Mouse (Mus musculus) liver, postnatal 0 days (tissue): Measurements from ENCODE around the gene Adrm1. TPM values are rescaled to one million over a fixed set of nuclear protein-coding genes. Genes with fewer than 3 reads are reported as not detected.

Experiments
- ATAC-seq: fragments of 200-750 bp; cut with Nextera tagmentation; 2 replicates; pipeline ENCODE4 v1.8.0; 2017; ENCODE audit warnings: mild to moderate bottlenecking, moderate library complexity
- DNase-seq: peaks from one replicate; pipeline ENCODE4 v3.0.0-alpha.2; 2016
- H3K27ac ChIP-seq: fragments of 300-500 bp; sonication (generic); 2 replicates; pipeline ENCODE4 v1.5.1; 2014; ENCODE audit warnings: antibody characterized with exemption, moderate library complexity, mild to moderate bottlenecking, low read depth
- H3K27me3 ChIP-seq: fragments of 300-500 bp; sonication (generic); 2 replicates; pipeline ENCODE4 v1.6.1; 2014; ENCODE audit warnings: low read length, control low read depth, mixed read lengths; ENCODE audit not compliant: insufficient read depth
- H3K36me3 ChIP-seq: fragments of 300-500 bp; sonication (generic); replicated peaks from 2 replicates; pipeline ENCODE4 v1.6.1; 2014; ENCODE audit warnings: mild to moderate bottlenecking, control low read depth, low read length, moderate library complexity, mixed read lengths; ENCODE audit not compliant: insufficient read depth
- H3K4me1 ChIP-seq: fragments of 300-500 bp; sonication (generic); 2 replicates; pipeline ENCODE4 v1.6.1; 2014; ENCODE audit warnings: antibody characterized with exemption, mild to moderate bottlenecking, control low read depth; ENCODE audit not compliant: insufficient read depth
- H3K4me2 ChIP-seq: fragments of 300-500 bp; sonication (generic); 2 replicates; pipeline ENCODE4 v1.6.1; 2014; ENCODE audit warnings: low read depth, mild to moderate bottlenecking, low read length, moderate library complexity, mixed read lengths
- H3K4me3 ChIP-seq: fragments of 300-500 bp; sonication (generic); 2 replicates; pipeline ENCODE4 v1.5.1; 2014; ENCODE audit warnings: low read depth, low read length
- H3K9ac ChIP-seq: fragments of 300-500 bp; sonication (generic); replicated peaks from 2 replicates; pipeline ENCODE4 v1.6.1; 2014; ENCODE audit warnings: mild to moderate bottlenecking, moderate library complexity
- H3K9me3 ChIP-seq: fragments of 300-500 bp; sonication (generic); 2 replicates; pipeline ENCODE4 v1.6.1; 2016; ENCODE audit warnings: mild to moderate bottlenecking, control low read depth, low read length, mixed read lengths
- CTCF ChIP-seq: sonication (generic); IDR thresholded peaks from 2 replicates; pipeline ENCODE4 v1.5.1; 2016; ENCODE audit warnings: antibody characterized with exemption, low read depth
- EP300 ChIP-seq: IDR thresholded peaks from 2 replicates; pipeline ENCODE4 v1.6.1; 2016; ENCODE audit warnings: antibody characterized with exemption, low read depth, mild to moderate bottlenecking
- WGBS: fragments of 180-500 bp; shearing (Covaris S2); extraction: QIAGEN DNeasy Blood & Tissue Kit; methylation state at CpG from one replicate; pipeline ENCODE4 v1.1.7; 2014; ENCODE audit not compliant: insufficient replicate concordance; 5-methylcytosine and 5-hydroxymethylcytosine counted together
- polyA plus RNA-seq: library from polyadenylated mRNA; unstranded; fragments of >200 nt; fragmentation: Nextera tagmentation; extraction: Ambion mirVana; gene quantifications from 2 replicates; pipeline ENCODE4 v1.2.1, GENCODE M21; 2015

The Adrm1 gene
- polyA plus RNA-seq, 1 experiment from 2014 or later = 98.0 TPM

- no peaks in the 10 kb centered on the region for H3K4me1 ChIP-seq
- H3K4me3 ChIP-seq = no peak overlapping the region
- no peak overlapping the region for H3K9ac ChIP-seq
- H3K9me3 ChIP-seq = no peaks in the 10 kb centered on the region
- no peak for TF ChIP-seq CTCF
- no peak for TF ChIP-seq EP300
- DNase-seq (no peak), ATAC-seq (no peak)
- no peak overlapping the region for H3K4me2 ChIP-seq
- no peak overlapping the region for H3K27ac ChIP-seq
- 86% methylated on average over 14 of the region's 14 CpGs for WGBS
- H3K27me3 ChIP-seq = no peaks in the 10 kb centered on the region
- no peaks in the 10 kb centered on the region for H3K36me3 ChIP-seq
Measured at GRCm38 (mm10) chr2:180202263-180202662, 31.0 kb downstream of the Adrm1 start.

GRCm38 (mm10) chr2:180202805-180203204 is 31.5 kb downstream of the Adrm1 start:
- 51% methylated on average over 10 of the region's 10 CpGs for WGBS
- Histone ChIP-seq H3K36me3 (no peaks in the 10 kb centered on the region), H3K9ac (no peak overlapping the region), H3K4me1 (no peaks in the 10 kb centered on the region), H3K27me3 (no peaks in the 10 kb centered on the region), H3K9me3 (no peaks in the 10 kb centered on the region), H3K4me3 (no peak overlapping the region), H3K27ac (no peak overlapping the region), H3K4me2 (no peak overlapping the region)
- TF ChIP-seq CTCF (no peak), EP300 (no peak)
- ATAC-seq (0 out of 2 replicates have a peak, but pooled peaks have one; percentile 12), DNase-seq (no peak)

DNA sequence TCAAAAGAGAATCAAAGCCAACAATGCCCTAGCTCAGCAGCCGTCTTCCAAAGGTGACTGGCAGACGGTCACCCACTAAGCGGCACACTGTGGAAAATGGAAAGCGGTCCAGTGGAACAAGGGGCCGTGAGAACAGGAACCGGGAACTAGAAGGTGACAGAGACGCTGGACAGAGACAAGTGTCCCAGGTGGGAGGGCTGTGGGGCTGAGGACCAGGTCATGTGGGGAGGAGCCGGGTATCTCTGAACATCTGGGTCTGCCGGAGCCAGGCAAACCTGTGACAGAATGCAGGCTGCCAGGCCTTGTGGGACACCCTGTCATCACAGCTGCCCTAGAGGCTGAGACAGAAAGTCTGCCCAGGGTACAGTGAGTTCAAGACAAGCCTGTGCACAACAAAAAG is 33.2 kb downstream of the Adrm1 start:
- H3K27me3 ChIP-seq = no peaks in the 10 kb centered on the region
- no peaks in the 10 kb centered on the region for H3K9me3 ChIP-seq
- H3K9ac ChIP-seq = no peak overlapping the region
- no peak overlapping the region for H3K4me3 ChIP-seq
- H3K27ac ChIP-seq = no peak overlapping the region
- no peak overlapping the region for H3K4me2 ChIP-seq
- no peaks in the 10 kb centered on the region for H3K4me1 ChIP-seq
- no peak for ATAC-seq
- WGBS = 83% methylated on average over 9 of the region's 9 CpGs
- TF ChIP-seq CTCF (no peak), EP300 (no peak)
- no peaks in the 10 kb centered on the region for H3K36me3 ChIP-seq
- DNase-seq = no peak

DNA sequence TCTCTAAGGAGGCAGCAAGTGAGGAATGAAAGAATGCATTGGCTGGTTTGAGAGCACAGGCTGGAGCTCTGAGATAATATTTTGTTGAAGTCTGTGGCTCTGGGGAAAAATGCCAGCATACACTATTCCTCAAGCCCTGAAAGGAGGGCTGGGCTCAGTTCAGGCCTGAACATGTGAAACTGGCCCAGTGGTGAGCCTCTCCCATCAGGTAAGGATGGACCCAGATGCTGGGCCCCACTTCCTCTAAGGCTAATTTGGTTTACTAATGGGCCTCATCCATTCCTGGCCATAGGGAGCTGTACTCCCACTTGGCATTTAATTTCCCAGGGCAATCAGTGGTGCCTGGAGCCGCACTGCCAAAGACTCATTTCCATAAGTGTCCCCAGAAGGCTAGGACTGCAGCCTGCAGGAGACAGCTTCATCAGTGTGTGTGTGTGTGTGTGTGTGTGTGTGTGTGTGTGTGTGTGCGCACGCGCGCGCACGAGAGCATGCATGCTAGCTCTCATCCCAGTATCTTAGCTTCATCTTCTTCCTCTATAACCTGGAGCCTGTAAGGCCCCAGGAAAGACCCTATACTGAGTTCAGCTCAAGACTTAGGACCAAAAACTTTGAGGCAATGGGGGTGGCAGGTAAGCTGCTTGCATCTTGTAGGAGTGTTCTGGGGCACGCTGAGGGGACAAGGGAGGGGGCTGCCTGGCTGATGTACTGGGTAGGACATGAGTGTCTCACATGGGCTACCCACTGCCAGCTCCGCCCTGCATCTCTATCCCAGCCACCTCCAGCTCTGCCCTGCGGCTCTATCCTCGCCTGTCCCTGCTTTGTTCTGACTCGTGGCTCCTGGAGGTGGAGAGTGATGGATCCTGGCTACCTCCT is 34.0 kb downstream of the Adrm1 start:
- DNase-seq = no peak
- no peak for ATAC-seq
- 86% methylated on average over 12 of the region's 12 CpGs for WGBS

DNA sequence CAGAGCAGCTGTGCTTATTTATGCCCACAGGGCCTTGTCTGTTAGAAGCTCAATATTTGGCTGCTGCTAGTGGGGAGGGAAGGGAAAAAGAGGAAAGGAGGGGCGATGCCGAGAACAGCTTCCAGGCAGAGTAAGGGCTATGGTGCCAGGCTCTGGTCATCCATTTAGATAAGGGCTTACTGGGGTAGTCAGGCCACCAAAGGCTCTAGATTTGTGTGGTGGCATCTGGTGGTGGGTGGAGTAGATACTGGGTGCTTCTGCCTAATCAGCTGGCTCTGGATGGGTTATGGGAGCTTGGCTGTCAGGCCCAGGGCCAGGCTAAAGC is 34.6 kb downstream of the Adrm1 start:
- DNase-seq (no peak), ATAC-seq (no peak)
- no peaks in the 10 kb centered on the region for H3K4me1 ChIP-seq
- no peaks in the 10 kb centered on the region for H3K36me3 ChIP-seq
- H3K9me3 ChIP-seq = no peaks in the 10 kb centered on the region
- H3K9ac ChIP-seq = no peak overlapping the region
- no peak overlapping the region for H3K4me3 ChIP-seq
- no peak overlapping the region for H3K4me2 ChIP-seq
- H3K27ac ChIP-seq = no peak overlapping the region
- no peaks in the 10 kb centered on the region for H3K27me3 ChIP-seq
- TF ChIP-seq EP300 (no peak), CTCF (no peak)
- WGBS = 78% methylated on average over 2 of the region's 2 CpGs

More for the DNA sequence above, 34.0 kb downstream of the Adrm1 start:
- H3K36me3 ChIP-seq = no peaks in the 10 kb centered on the region
- no peak overlapping the region for H3K9ac ChIP-seq
- H3K27me3 ChIP-seq = no peaks in the 10 kb centered on the region
- TF ChIP-seq EP300 (no peak), CTCF (no peak)
- H3K4me1 ChIP-seq = no peaks in the 10 kb centered on the region
- H3K9me3 ChIP-seq = no peaks in the 10 kb centered on the region
- no peak overlapping the region for H3K27ac ChIP-seq
- no peak overlapping the region for H3K4me2 ChIP-seq
- H3K4me3 ChIP-seq = no peak overlapping the region

GRCm38 (mm10) chr2:180207840-180208239 is 36.6 kb downstream of the Adrm1 start:
- no peaks in the 10 kb centered on the region for H3K36me3 ChIP-seq
- peak; percentile 64 for DNase-seq
- H3K27ac ChIP-seq = no peak overlapping the region

More at GRCm38 (mm10) chr2:180207840-180208239, 36.6 kb downstream of the Adrm1 start:
- H3K4me1 ChIP-seq = no peaks in the 10 kb centered on the region
- H3K4me3 ChIP-seq = no peak overlapping the region
- no peak overlapping the region for H3K4me2 ChIP-seq
- WGBS = 72% methylated on average over 7 of the region's 7 CpGs
- peak; percentile 71 for TF ChIP-seq CTCF
- TF ChIP-seq EP300 = no peak
- no peaks in the 10 kb centered on the region for H3K9me3 ChIP-seq
- H3K9ac ChIP-seq = no peak overlapping the region
- no peaks in the 10 kb centered on the region for H3K27me3 ChIP-seq
- peak; percentile 57 for ATAC-seq
